11 mouse cellular contexts compared by ENCODE assay signal in the genomic region with DNA sequence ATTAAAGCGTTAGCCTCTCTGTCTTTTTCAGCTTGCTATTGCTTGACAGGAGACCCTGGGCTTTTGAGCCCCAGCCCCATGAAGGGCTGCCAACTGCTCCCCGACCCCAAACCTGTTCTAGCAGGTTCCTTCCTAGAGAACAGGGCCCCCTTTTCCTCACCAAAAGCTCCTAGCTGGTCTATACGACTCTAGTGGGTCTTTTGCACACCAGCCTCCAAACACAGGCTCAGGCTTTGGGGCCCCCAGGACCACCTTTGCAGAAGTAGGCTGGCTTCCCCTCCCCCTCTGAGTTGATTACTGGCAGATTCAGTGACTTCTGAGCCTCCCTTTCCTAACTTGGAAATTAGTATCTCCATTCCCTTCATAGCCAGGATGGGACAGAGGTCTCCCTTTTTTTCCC. TPM values are rescaled to one million over a fixed set of nuclear protein-coding genes. Genes with fewer than 3 reads are reported as not detected.
DNase-seq lines count a peak whose midpoint lies in the region; ATAC-seq and TF ChIP-seq lines count a peak whose summit lies in the region.
"Had no signal": no experiment of that assay in that cellular context is flagged by ENCODE, and none has a peak within 500 bp of the region (broad histone marks: within the 10 kb centered on the region; RNA-seq: fewer than 3 reads in every experiment).

No protein-coding gene starts in this region.

- 17% methylated on average over 3 of the region's 3 CpGs for WGBS in lung, embryonic 14.5 days
- WGBS in forebrain, embryonic 13.5 days, result 5% methylated on average over 3 of the region's 3 CpGs
- WGBS in limb, embryonic 13.5 days, result 4% methylated on average over 3 of the region's 3 CpGs
- WGBS in olfactory bulb, adult 2 months, result 23% methylated on average over 3 of the region's 3 CpGs

- no peaks in the 10 kb centered on the region; the same call in 1 of the 2 replicates for H3K4me1 ChIP-seq in lung, embryonic 14.5 days (ENCODE audit: insufficient read depth)
- H3K4me1 ChIP-seq in forebrain, embryonic 13.5 days, result peaks cover 23% of the 10 kb centered on the region
- peaks cover 21% of the 10 kb centered on the region for H3K4me1 ChIP-seq in limb, embryonic 13.5 days
- peaks cover 44% of the 10 kb centered on the region for H3K4me1 ChIP-seq in olfactory bulb, adult 2 months (ENCODE audit: control insufficient read depth, insufficient read depth, low read length)

- TF ChIP-seq POLR2A in olfactory bulb, adult 2 months (IDR thresholded peaks at IDR 0.05; ENCODE audit: insufficient read depth, low read depth, low read length), result no peak

- H3K4me2 ChIP-seq in lung, embryonic 14.5 days, result peak overlapping the region; percentile 95
- H3K4me2 ChIP-seq in forebrain, embryonic 13.5 days, result peak overlapping the region; percentile 92
- H3K4me2 ChIP-seq in limb, embryonic 13.5 days (replicated peaks), result peak overlapping the region; percentile 96

- H3K36me3 ChIP-seq in lung, embryonic 14.5 days (ENCODE audit: insufficient read depth), result no peaks in the 10 kb centered on the region
- no peaks in the 10 kb centered on the region for H3K36me3 ChIP-seq in forebrain, embryonic 13.5 days (ENCODE audit: poor library complexity, severe bottlenecking)
- H3K36me3 ChIP-seq in limb, embryonic 13.5 days, result no peaks in the 10 kb centered on the region

- DNase-seq in lung, embryonic 14.5 days, result no peak
- no peak for DNase-seq in lung, adult 18-20 months
- DNase-seq in gastrocnemius, postnatal 10 days, result no peak
- DNase-seq in thymus, postnatal 4 days, result no peak
- DNase-seq: adrenal gland, postnatal 25 days; kidney, postnatal 25 days; lung, postnatal 4 days had no signal

- peaks cover 16% of the 10 kb centered on the region; the same call in 1 of the 2 replicates for H3K27me3 ChIP-seq in lung, embryonic 14.5 days (ENCODE audit: insufficient read depth, low read length)
- H3K27me3 ChIP-seq in forebrain, embryonic 13.5 days, result no peaks in the 10 kb centered on the region
- H3K27me3 ChIP-seq in limb, embryonic 13.5 days, result peaks cover 22% of the 10 kb centered on the region; the same call in 1 of the 2 replicates

- H3K4me3 ChIP-seq in lung, embryonic 14.5 days (ENCODE audit: low read depth, low read length), result peak overlapping the region; percentile 50
- H3K4me3 ChIP-seq in forebrain, embryonic 13.5 days, result peak overlapping the region; percentile 54
- H3K4me3 ChIP-seq in limb, embryonic 13.5 days, result peak overlapping the region; percentile 61
- H3K4me3 ChIP-seq in olfactory bulb, adult 2 months (ENCODE audit: insufficient read depth, low read depth, low read length), result peak overlapping the region; percentile 81

- no peak for ATAC-seq in lung, embryonic 14.5 days (ENCODE audit: insufficient read depth)
- peak; percentile 25; the same call in 1 of the 2 replicates for ATAC-seq in forebrain, embryonic 13.5 days
- ATAC-seq in limb, embryonic 13.5 days (ENCODE audit: low FRiP score, low read depth), result no peak

- no peak for TF ChIP-seq CTCF in lung, embryonic 14.5 days (IDR thresholded peaks at IDR 0.05; ENCODE audit: low read depth)
- no peak for TF ChIP-seq CTCF in olfactory bulb, adult 2 months (IDR thresholded peaks at IDR 0.05; ENCODE audit: insufficient read depth, low read depth, low read length)

- H3K27ac ChIP-seq in lung, embryonic 14.5 days (ENCODE audit: low read depth), result no peak overlapping the region
- H3K27ac ChIP-seq in forebrain, embryonic 13.5 days, result no peak overlapping the region
- H3K27ac ChIP-seq in limb, embryonic 13.5 days, result no peak overlapping the region
- peak overlapping the region; percentile 54; the same call in 1 of the 2 replicates for H3K27ac ChIP-seq in olfactory bulb, adult 2 months (ENCODE audit: insufficient read depth, low read depth, low read length)

- H3K9me3 ChIP-seq in lung, embryonic 14.5 days (ENCODE audit: low read depth, low read length), result no peaks in the 10 kb centered on the region
- H3K9me3 ChIP-seq in forebrain, embryonic 13.5 days (replicated peaks), result no peaks in the 10 kb centered on the region
- no peaks in the 10 kb centered on the region for H3K9me3 ChIP-seq in limb, embryonic 13.5 days

- H3K9ac ChIP-seq in lung, embryonic 14.5 days, result peak overlapping the region; percentile 58; the same call in 1 of the 2 replicates
- peak overlapping the region; percentile 68; the same call in 1 of the 2 replicates for H3K9ac ChIP-seq in forebrain, embryonic 13.5 days
- peak overlapping the region; percentile 73; the same call in 1 of the 2 replicates for H3K9ac ChIP-seq in limb, embryonic 13.5 days

RNA-seq across cellular contexts. Expression of gene Camkv, which starts 1.4 kb away (rescaled TPM):
- polyA plus RNA-seq in lung, embryonic 14.5 days (2014; fragmentation: Nextera tagmentation; extraction: Ambion mirVana), result 2.7 TPM in 2 replicates
- 23.6 and 27.2 TPM in 2 replicates for polyA plus RNA-seq in forebrain, embryonic 13.5 days (2015; fragmentation: Nextera tagmentation; extraction: Ambion mirVana)
- 9.8 and 10.0 TPM in 2 replicates for polyA plus RNA-seq in limb, embryonic 13.5 days (2015; fragmentation: Nextera tagmentation; extraction: Ambion mirVana)
- not detected in 2 replicates for polyA plus RNA-seq in olfactory bulb, adult 2 months (2012; ENCODE audit: insufficient read depth, insufficient read length, low replicate concordance, missing spikeins)
- total RNA-seq in gastrocnemius, postnatal 10 days (2021), result under 1 TPM; 0.80 to 0.86 TPM

RNA-seq across cellular contexts. Expression of gene Actl11, which starts 8.6 kb away (rescaled TPM):
- not detected in 2 replicates for polyA plus RNA-seq in lung, embryonic 14.5 days (2014; fragmentation: Nextera tagmentation; extraction: Ambion mirVana)
- not detected in 2 replicates for polyA plus RNA-seq in forebrain, embryonic 13.5 days (2015; fragmentation: Nextera tagmentation; extraction: Ambion mirVana)
- polyA plus RNA-seq in limb, embryonic 13.5 days (2015; fragmentation: Nextera tagmentation; extraction: Ambion mirVana), result not detected in 2 replicates
- not detected in 2 replicates for polyA plus RNA-seq in olfactory bulb, adult 2 months (2012; ENCODE audit: insufficient read depth, insufficient read length, low replicate concordance, missing spikeins)
- not detected for total RNA-seq in gastrocnemius, postnatal 10 days (2021)
- total RNA-seq: adrenal gland, postnatal 25 days; gastrocnemius, postnatal 4 days had no signal

RNA-seq across cellular contexts. Expression of gene Traip, which starts 13.1 kb away (rescaled TPM):
- 30.7 and 31.2 TPM in 2 replicates for polyA plus RNA-seq in lung, embryonic 14.5 days (2014; fragmentation: Nextera tagmentation; extraction: Ambion mirVana)
- polyA plus RNA-seq in forebrain, embryonic 13.5 days (2015; fragmentation: Nextera tagmentation; extraction: Ambion mirVana), result 21.7 and 23.6 TPM in 2 replicates
- polyA plus RNA-seq in limb, embryonic 13.5 days (2015; fragmentation: Nextera tagmentation; extraction: Ambion mirVana), result 26.1 TPM in 2 replicates
- polyA plus RNA-seq in olfactory bulb, adult 2 months (2012; ENCODE audit: insufficient read depth, insufficient read length, low replicate concordance, missing spikeins), result not detected in 2 replicates
- total RNA-seq in gastrocnemius, postnatal 10 days (2021), result 1 to 10 TPM; 1.6 to 2.2 TPM

RNA-seq across cellular contexts. Expression of gene Mst1r, which starts 30.2 kb away (rescaled TPM):
- polyA plus RNA-seq in lung, embryonic 14.5 days (2014; fragmentation: Nextera tagmentation; extraction: Ambion mirVana), result 1.7 and 2.2 TPM in 2 replicates
- polyA plus RNA-seq in forebrain, embryonic 13.5 days (2015; fragmentation: Nextera tagmentation; extraction: Ambion mirVana), result 0.46 and 0.74 TPM in 2 replicates
- polyA plus RNA-seq in limb, embryonic 13.5 days (2015; fragmentation: Nextera tagmentation; extraction: Ambion mirVana), result 3.2 and 3.3 TPM in 2 replicates
- polyA plus RNA-seq in olfactory bulb, adult 2 months (2012; ENCODE audit: insufficient read depth, insufficient read length, low replicate concordance, missing spikeins), result not detected in 2 replicates
- 1 to 10 TPM; 1.9 to 5.6 TPM for total RNA-seq in gastrocnemius, postnatal 10 days (2021)

RNA-seq across cellular contexts. Expression of gene Uba7, which starts 38.5 kb away (rescaled TPM):
- polyA plus RNA-seq in lung, embryonic 14.5 days (2014; fragmentation: Nextera tagmentation; extraction: Ambion mirVana), result 18.1 and 18.8 TPM in 2 replicates
- 2.7 and 3.1 TPM in 2 replicates for polyA plus RNA-seq in forebrain, embryonic 13.5 days (2015; fragmentation: Nextera tagmentation; extraction: Ambion mirVana)
- 34.6 and 35.4 TPM in 2 replicates for polyA plus RNA-seq in limb, embryonic 13.5 days (2015; fragmentation: Nextera tagmentation; extraction: Ambion mirVana)
- polyA plus RNA-seq in olfactory bulb, adult 2 months (2012; ENCODE audit: insufficient read depth, insufficient read length, low replicate concordance, missing spikeins), result not detected in 2 replicates
- 1 to 10 TPM; 4.4 to 6.5 TPM for total RNA-seq in gastrocnemius, postnatal 10 days (2021)

Comparison
In these comparisons a context has a peak if more than half of its experiments do, and no peak if none do; other contexts are left out.
1. RNA of gene Traip, which starts 13.1 kb away (polyA plus RNA-seq): 30.7 to 31.2 TPM in lung, embryonic 14.5 days, 26.1 TPM in limb, embryonic 13.5 days and 21.7 to 23.6 TPM in forebrain, embryonic 13.5 days; not detected in olfactory bulb, adult 2 months; every median in the first group is over 10 times any median in the second.
2. Peak in every context shown above with its lines, with median percentiles within 50 percentile points of each other: H3K4me2 ChIP-seq, H3K4me3 ChIP-seq and H3K9ac ChIP-seq.